Mouse (Mus musculus) ES-E14 (cell line): ENCODE measurements around the gene Zeb2. TPM values are rescaled to one million over a fixed set of nuclear protein-coding genes. Genes with fewer than 3 reads are reported as not detected.

ENCODE experiments used
- DNase-seq: peaks from one replicate; pipeline ENCODE4 v3.0.0-alpha.2; 2013; ENCODE audit warnings: low read depth, low spot score
- H3K27ac ChIP-seq: 2 replicates; pipeline ENCODE4 v1.5.1; 2012; ENCODE audit warnings: low read depth, mild to moderate bottlenecking, low read length, moderate library complexity, mixed read lengths; ENCODE audit not compliant: poor library complexity, insufficient read depth, severe bottlenecking
- H3K36me3 ChIP-seq: 2 replicates; pipeline ENCODE4 v1.6.1; 2012; ENCODE audit warnings: mild to moderate bottlenecking, low read length, moderate library complexity, mixed read lengths; ENCODE audit not compliant: control insufficient read depth, poor library complexity, insufficient read depth, severe bottlenecking
- H3K4me1 ChIP-seq, 2 experiments: fragments of 150-350 bp in 1 of 2; sonication (generic) in 1 of 2; 2 replicates each; pipeline ENCODE4 v1.6.1; 2012; ENCODE audit warnings: low read length in 2 of 2, mild to moderate bottlenecking in 1 of 2, mixed read lengths in 1 of 2; ENCODE audit not compliant: control insufficient read depth in 2 of 2, insufficient read depth in 2 of 2, poor library complexity in 1 of 2
- H3K4me3 ChIP-seq, 2 experiments: fragments of 150-350 bp in 1 of 2; sonication (generic) in 1 of 2; 2 replicates each; pipeline ENCODE4 v1.5.1; 2012; ENCODE audit warnings: low read length in 2 of 2, low read depth in 1 of 2, mild to moderate bottlenecking in 1 of 2, mixed read lengths in 1 of 2; ENCODE audit not compliant: insufficient read depth in 1 of 2, poor library complexity in 1 of 2, severe bottlenecking in 1 of 2
- H3K9ac ChIP-seq: 2 replicates; pipeline ENCODE4 v1.6.1; 2012; ENCODE audit warnings: low read depth, mild to moderate bottlenecking, low read length, mixed read lengths; ENCODE audit not compliant: poor library complexity, insufficient read depth, severe bottlenecking
- H3K9me3 ChIP-seq: fragments of 150-350 bp; sonication (generic); 2 replicates; pipeline ENCODE4 v1.6.1; 2012; ENCODE audit warnings: low read depth, mild to moderate bottlenecking, low read length; ENCODE audit not compliant: control insufficient read depth, insufficient read depth
- CHD2 ChIP-seq: IDR thresholded peaks from 2 replicates; pipeline ENCODE4 v1.6.1; 2014; ENCODE audit warnings: mild to moderate bottlenecking, low read depth, low read length, inconsistent platforms
- HCFC1 ChIP-seq: IDR thresholded peaks from 2 replicates; pipeline ENCODE4 v1.6.1; 2012; ENCODE audit warnings: low read length, inconsistent platforms, borderline replicate concordance; ENCODE audit not compliant: insufficient read depth
- MAFK ChIP-seq: IDR thresholded peaks from 2 replicates; pipeline ENCODE4 v1.6.1; 2014; ENCODE audit warnings: mild to moderate bottlenecking, low read depth, low read length, inconsistent platforms; ENCODE audit not compliant: insufficient read depth
- ZC3H11A ChIP-seq: IDR thresholded peaks from 2 replicates; pipeline ENCODE4 v1.6.1; 2012; ENCODE audit warnings: low read depth, mild to moderate bottlenecking, inconsistent platforms, low read length, borderline replicate concordance
- ZNF384 ChIP-seq: IDR thresholded peaks from 2 replicates; pipeline ENCODE4 v1.6.1; 2012; ENCODE audit warnings: low read depth, low read length, inconsistent platforms
- in situ Hi-C, 2 experiments: fragments of 600-800 bp; cut with MboI; formaldehyde crosslinking; loops; one replicate each; pipeline ENCODE4 v1.15.1; 2025; ENCODE audit warnings: low sequenced_read_pairs in 2 of 2, inconsistent platforms in 1 of 2; ENCODE audit not compliant: unreplicated experiment in 2 of 2
- total RNA-seq: library from RNA; depleted of rRNA; stranded (reverse); fragments of 300-350 nt; gene quantifications from 2 replicates; pipeline ENCODE4 v1.2.3, GENCODE M21; 2012

Zeb2 gene
- total RNA-seq, 1 experiment = 11.9 TPM

GRCm38 (mm10) chr2:45017186-45017800, 99.9 kb downstream of the Zeb2 start:
- H3K36me3 ChIP-seq = no peaks in the 10 kb centered on the region
- in situ Hi-C loops = no loop called here
- no peak for DNase-seq

GRCm38 (mm10) chr2:45013325-45013724, 103.9 kb downstream of the Zeb2 start:
- Histone ChIP-seq H3K4me1 (no peaks in the 10 kb centered on the region), H3K36me3 (no peaks in the 10 kb centered on the region), H3K4me3 (no peak overlapping the region), H3K27ac (no peak overlapping the region), H3K9ac (no peak overlapping the region), H3K9me3 (no peaks in the 10 kb centered on the region)
- in situ Hi-C loops = no loop called here
- no peak for DNase-seq
- TF ChIP-seq ZC3H11A = no peak
- TF ChIP-seq CHD2 = no peak
- TF ChIP-seq MAFK = no peak
- no peak for TF ChIP-seq HCFC1
- no peak for TF ChIP-seq ZNF384

More at GRCm38 (mm10) chr2:45017186-45017800, 99.9 kb downstream of the Zeb2 start:
- no peak overlapping the region for H3K9ac ChIP-seq
- H3K27ac ChIP-seq = no peak overlapping the region
- TF ChIP-seq CHD2 (no peak), MAFK (no peak)
- no peaks in the 10 kb centered on the region; a peak in 1 of 4 replicates for H3K4me1 ChIP-seq
- no peaks in the 10 kb centered on the region for H3K9me3 ChIP-seq
- H3K4me3 ChIP-seq = no peak overlapping the region

GRCm38 (mm10) chr2:45012676-45013075, 104.5 kb downstream of the Zeb2 start:
- Histone ChIP-seq H3K9ac (no peak overlapping the region), H3K36me3 (no peaks in the 10 kb centered on the region), H3K4me1 (no peaks in the 10 kb centered on the region), H3K4me3 (no peak overlapping the region), H3K9me3 (no peaks in the 10 kb centered on the region), H3K27ac (no peak overlapping the region)
- TF ChIP-seq MAFK (no peak), HCFC1 (no peak), CHD2 (no peak), ZC3H11A (no peak)
- DNase-seq = no peak
- in situ Hi-C loops = no loop called here

GRCm38 (mm10) chr2:45010701-45011100, 106.5 kb downstream of the Zeb2 start:
- H3K9ac ChIP-seq = no peak overlapping the region
- H3K4me3 ChIP-seq = no peak overlapping the region
- no peaks in the 10 kb centered on the region for H3K9me3 ChIP-seq
- in situ Hi-C loops = no loop called here
- H3K27ac ChIP-seq = no peak overlapping the region
- no peak for DNase-seq
- no peaks in the 10 kb centered on the region for H3K4me1 ChIP-seq
- TF ChIP-seq CHD2 (no peak), MAFK (no peak)
- H3K36me3 ChIP-seq = no peaks in the 10 kb centered on the region

GRCm38 (mm10) chr2:44999906-45000305, 117.3 kb downstream of the Zeb2 start:
- H3K36me3 ChIP-seq = no peaks in the 10 kb centered on the region
- in situ Hi-C loops = no loop called here

More at GRCm38 (mm10) chr2:44999906-45000305, 117.3 kb downstream of the Zeb2 start:
- DNase-seq = no peak
- Histone ChIP-seq H3K4me1 (no peaks in the 10 kb centered on the region), H3K9me3 (no peaks in the 10 kb centered on the region), H3K27ac (no peak overlapping the region), H3K9ac (no peak overlapping the region), H3K4me3 (no peak overlapping the region)
- no peak for TF ChIP-seq CHD2
- no peak for TF ChIP-seq ZNF384
- TF ChIP-seq ZC3H11A = no peak
- TF ChIP-seq MAFK = no peak
- TF ChIP-seq HCFC1 = no peak
